Comparison of ENCODE assay signal across 13 mouse cellular contexts in the genomic region with DNA sequence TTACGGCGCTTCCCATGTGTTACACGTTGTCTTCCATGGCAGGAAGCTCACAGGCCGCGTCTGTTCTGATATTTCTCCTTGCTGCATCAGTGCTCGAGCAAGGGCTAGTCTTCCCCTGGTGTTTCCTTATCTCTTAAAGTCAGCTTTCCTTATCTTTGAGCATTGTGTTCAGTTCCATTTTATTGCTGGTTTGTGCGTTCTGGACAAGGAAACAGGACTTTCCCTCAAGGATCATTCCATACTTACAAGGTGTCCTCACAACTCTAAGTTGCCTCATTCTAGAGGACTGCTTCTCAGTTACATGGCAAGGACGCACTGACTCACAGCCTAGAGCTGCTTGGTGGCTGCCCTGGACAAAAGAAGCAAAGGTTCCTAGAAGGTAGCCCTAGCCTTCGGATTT.
DNase-seq lines count a peak whose midpoint lies in the region; ATAC-seq and TF ChIP-seq lines count a peak whose summit lies in the region.
"Had no signal": no experiment of that assay in that cellular context is flagged by ENCODE, and none has a peak within 500 bp of the region (broad histone marks: within the 10 kb centered on the region; RNA-seq: fewer than 3 reads in every experiment).

No protein-coding gene starts in this region.

- H3K9ac ChIP-seq in heart, adult 2 months (ENCODE audit: low read depth, low read length), result no peak overlapping the region; the same call in 1 of the 2 replicates
- H3K9ac ChIP-seq in lung, postnatal 0 days (replicated peaks; ENCODE audit: low read depth), result no peak overlapping the region
- H3K9ac ChIP-seq in liver, embryonic 11.5 days (ENCODE audit: low read depth, low read length), result no peak overlapping the region
- no peak overlapping the region for H3K9ac ChIP-seq in midbrain, postnatal 0 days (replicated peaks; ENCODE audit: low read length, poor library complexity, severe bottlenecking)
- H3K9ac ChIP-seq: hindbrain, embryonic 14.5 days had no signal

- H3K27me3 ChIP-seq in heart, adult 2 months (ENCODE audit: control insufficient read depth, insufficient read depth, low read length), result no peaks in the 10 kb centered on the region
- no peaks in the 10 kb centered on the region for H3K27me3 ChIP-seq in lung, postnatal 0 days (replicated peaks; ENCODE audit: insufficient read depth, low read length)
- H3K27me3 ChIP-seq in liver, embryonic 11.5 days (replicated peaks; ENCODE audit: control insufficient read depth, insufficient read depth, low read length), result no peaks in the 10 kb centered on the region
- no peaks in the 10 kb centered on the region for H3K27me3 ChIP-seq in midbrain, postnatal 0 days (ENCODE audit: insufficient read depth, low read length)

- H3K79me2 ChIP-seq in heart, adult 2 months (replicated peaks; ENCODE audit: control insufficient read depth, insufficient read depth, low read length), result peaks cover 13% of the 10 kb centered on the region

- peaks cover 80% of the 10 kb centered on the region for H3K36me3 ChIP-seq in heart, adult 2 months (ENCODE audit: control insufficient read depth, insufficient read depth, low read length)
- no peaks in the 10 kb centered on the region for H3K36me3 ChIP-seq in lung, postnatal 0 days (ENCODE audit: insufficient read depth, low read length)
- no peaks in the 10 kb centered on the region for H3K36me3 ChIP-seq in liver, embryonic 11.5 days (ENCODE audit: control insufficient read depth, insufficient read depth, low read length)
- no peaks in the 10 kb centered on the region for H3K36me3 ChIP-seq in midbrain, postnatal 0 days (ENCODE audit: insufficient read depth, low read length)

- intact Hi-C loops in heart, adult 2 months (cut with DNase I), result no loop called here
- intact Hi-C loops in heart, postnatal 36 days (cut with DNase I), result loop anchor here (10.0 kb wide), 1 partner anchor 791 kb away; the partner anchor contains the start of genes B430305J03Rik and Rap2b

- TF ChIP-seq CTCF in heart, adult 2 months (IDR thresholded peaks at IDR 0.05), result no peak
- TF ChIP-seq CTCF in lung, postnatal 0 days (IDR thresholded peaks at IDR 0.05), result no peak
- no peak for TF ChIP-seq CTCF in midbrain, postnatal 0 days (IDR thresholded peaks at IDR 0.05)

- H3K9me3 ChIP-seq in lung, postnatal 0 days (ENCODE audit: low read length), result no peaks in the 10 kb centered on the region
- no peaks in the 10 kb centered on the region for H3K9me3 ChIP-seq in liver, embryonic 11.5 days (ENCODE audit: control insufficient read depth, low read length)
- H3K9me3 ChIP-seq in midbrain, postnatal 0 days (ENCODE audit: low read length), result no peaks in the 10 kb centered on the region

- H3K4me2 ChIP-seq in lung, postnatal 0 days (replicated peaks; ENCODE audit: low read depth, low read length), result no peak overlapping the region
- H3K4me2 ChIP-seq in liver, embryonic 11.5 days, result peak overlapping the region; percentile 33
- H3K4me2 ChIP-seq in midbrain, postnatal 0 days (ENCODE audit: low read depth, low read length, poor library complexity, severe bottlenecking), result no peak overlapping the region
- H3K4me2 ChIP-seq: hindbrain, embryonic 14.5 days had no signal

- no peak for DNase-seq in heart, adult 2 months
- DNase-seq in heart, postnatal 36 days, result no peak
- peak; percentile 36 for DNase-seq in lung, postnatal 0 days (ENCODE audit: low spot score)
- no peak for DNase-seq in lung, postnatal 25 days (ENCODE audit: low spot score)
- no peak for DNase-seq in liver, embryonic 11.5 days (ENCODE audit: low spot score)
- no peak for DNase-seq in spleen, adult 18-20 months
- DNase-seq in midbrain, postnatal 0 days (ENCODE audit: low spot score), result no peak
- DNase-seq in kidney, postnatal 36 days, result no peak
- DNase-seq: adrenal gland, postnatal 10 days; cerebellum, adult 18-20 months; lung, postnatal 14 days; thymus, adult 18-20 months had no signal

- TF ChIP-seq EP300 in heart, adult 2 months (IDR thresholded peaks at IDR 0.05; ENCODE audit: insufficient read depth, low read depth, low read length), result no peak
- no peak for TF ChIP-seq EP300 in lung, postnatal 0 days (IDR thresholded peaks at IDR 0.05)

- no peak overlapping the region for H3K4me3 ChIP-seq in heart, adult 2 months
- H3K4me3 ChIP-seq in lung, postnatal 0 days (ENCODE audit: low read depth, low read length), result no peak overlapping the region
- no peak overlapping the region for H3K4me3 ChIP-seq in liver, embryonic 11.5 days (ENCODE audit: low read depth, low read length)
- H3K4me3 ChIP-seq in midbrain, postnatal 0 days (ENCODE audit: low read depth, low read length), result no peak overlapping the region

- H3K27ac ChIP-seq in heart, adult 2 months, result peak overlapping the region; percentile 87
- H3K27ac ChIP-seq in lung, postnatal 0 days (ENCODE audit: low read length), result 0 out of 2 replicates have a peak overlapping the region, but pooled peaks have one; percentile 49
- H3K27ac ChIP-seq in liver, embryonic 11.5 days (ENCODE audit: low read depth, low read length), result peak overlapping the region; percentile 47
- no peak overlapping the region for H3K27ac ChIP-seq in midbrain, postnatal 0 days (ENCODE audit: low read depth, low read length)
- H3K27ac ChIP-seq: hindbrain, embryonic 14.5 days had no signal

- peak; percentile 52; the same call in 1 of the 2 replicates for ATAC-seq in lung, postnatal 0 days
- peak; percentile 80 for ATAC-seq in liver, embryonic 11.5 days (replicated peaks; ENCODE audit: low FRiP score)
- ATAC-seq in midbrain, postnatal 0 days (ENCODE audit: low FRiP score), result no peak

- 38% methylated on average over 9 of the region's 9 CpGs for WGBS in heart, adult 2 months
- 55% methylated on average over 9 of the region's 9 CpGs for WGBS in lung, postnatal 0 days
- WGBS in liver, embryonic 11.5 days, result 29% methylated on average over 9 of the region's 9 CpGs
- WGBS in midbrain, postnatal 0 days, result 96% methylated on average over 9 of the region's 9 CpGs

- peaks cover 41% of the 10 kb centered on the region for H3K4me1 ChIP-seq in heart, adult 2 months (ENCODE audit: control insufficient read depth, insufficient read depth, low read length)
- H3K4me1 ChIP-seq in lung, postnatal 0 days (ENCODE audit: insufficient read depth, low read depth, low read length), result peaks cover 29% of the 10 kb centered on the region
- H3K4me1 ChIP-seq in liver, embryonic 11.5 days (replicated peaks; ENCODE audit: control insufficient read depth, insufficient read depth, low read length), result peaks cover 63% of the 10 kb centered on the region
- 0 out of 2 replicates have a peak, but pooled peaks cover 12% of the 10 kb centered on the region for H3K4me1 ChIP-seq in midbrain, postnatal 0 days (ENCODE audit: insufficient read depth, low read length)

- TF ChIP-seq POLR2A in heart, adult 2 months (IDR thresholded peaks at IDR 0.05; ENCODE audit: insufficient read depth, low read depth, low read length), result no peak
